Mouse (Mus musculus) MEL (cell line): ENCODE measurements around the gene Tgfbrap1. TPM values are rescaled to one million over a fixed set of nuclear protein-coding genes. Genes with fewer than 3 reads are reported as not detected.

Experiments used
- DNase-seq: peaks from one replicate; pipeline ENCODE4 v3.0.0; 2011; ENCODE audit warnings: low read depth, low spot score
- H3K27ac ChIP-seq: 2 replicates; pipeline ENCODE4 v1.5.1; 2012; ENCODE audit warnings: low read depth, mild to moderate bottlenecking, control low read depth, low read length, moderate library complexity; ENCODE audit not compliant: control insufficient read depth
- H3K27me3 ChIP-seq, 2 experiments: fragments of 150-350 bp in 1 of 2; sonication (generic) in 1 of 2; 2 replicates each; pipeline ENCODE4 v1.6.1; 2012; ENCODE audit warnings: low read length in 2 of 2, mild to moderate bottlenecking in 2 of 2, improper control_type of control experiment in 1 of 2, moderate library complexity in 1 of 2; ENCODE audit not compliant: insufficient read depth in 2 of 2, control insufficient read depth in 1 of 2
- H3K36me3 ChIP-seq, 2 experiments: 2 replicates each; pipeline ENCODE4 v1.6.1; 2012 to 2014; ENCODE audit warnings: low read length in 2 of 2, improper control_type of control experiment in 1 of 2, inconsistent platforms in 1 of 2, mild to moderate bottlenecking in 1 of 2; ENCODE audit not compliant: insufficient read depth in 2 of 2, control insufficient read depth in 1 of 2
- H3K4me1 ChIP-seq, 2 experiments: fragments of 150-350 bp in 1 of 2; sonication (generic) in 1 of 2; 2 replicates each; pipeline ENCODE4 v1.6.1; 2012; ENCODE audit warnings: low read length in 2 of 2, improper control_type of control experiment in 1 of 2, mild to moderate bottlenecking in 1 of 2; ENCODE audit not compliant: insufficient read depth in 2 of 2, control insufficient read depth in 1 of 2
- H3K4me3 ChIP-seq, 2 experiments: fragments of 150-350 bp in 1 of 2; sonication (generic) in 1 of 2; 2 replicates each; pipeline ENCODE4 v1.5.1; 2012; ENCODE audit warnings: low read depth in 2 of 2, low read length in 2 of 2, mild to moderate bottlenecking in 2 of 2, moderate library complexity in 2 of 2, control low read depth in 1 of 2, improper control_type of control experiment in 1 of 2; ENCODE audit not compliant: control insufficient read depth in 1 of 2, insufficient read depth in 1 of 2
- H3K79me2 ChIP-seq: 2 replicates; pipeline ENCODE4 v1.6.1; 2012; ENCODE audit warnings: mild to moderate bottlenecking, low read length, moderate library complexity; ENCODE audit not compliant: control insufficient read depth, poor library complexity, insufficient read depth
- H3K9ac ChIP-seq: 2 replicates; pipeline ENCODE4 v1.6.1; 2012; ENCODE audit warnings: low read depth, mild to moderate bottlenecking, control low read depth, low read length, moderate library complexity; ENCODE audit not compliant: control insufficient read depth, poor library complexity, severe bottlenecking
- H3K9me3 ChIP-seq: fragments of 150-350 bp; sonication (generic); replicated peaks from 2 replicates; pipeline ENCODE4 v1.6.1; 2012; ENCODE audit warnings: mild to moderate bottlenecking, low read length, improper control_type of control experiment, moderate library complexity; ENCODE audit not compliant: insufficient read depth
- CHD1 ChIP-seq: IDR thresholded peaks from 2 replicates; pipeline ENCODE4 v1.6.1; 2012; ENCODE audit warnings: low read depth, mild to moderate bottlenecking, inconsistent platforms, low read length, improper control_type of control experiment
- ELF1 ChIP-seq: IDR thresholded peaks from 2 replicates; pipeline ENCODE4 v1.6.1; 2014; ENCODE audit warnings: low read depth, mild to moderate bottlenecking, inconsistent platforms, low read length, improper control_type of control experiment, moderate library complexity
- EP300 ChIP-seq, 2 experiments: IDR thresholded peaks; 2 replicates each; pipeline ENCODE4 v1.6.1; 2011; ENCODE audit warnings: improper control_type of control experiment in 2 of 2, low read length in 2 of 2, low read depth in 1 of 2, mild to moderate bottlenecking in 1 of 2
- ETS1 ChIP-seq: IDR thresholded peaks from 2 replicates; pipeline ENCODE4 v1.6.1; 2012; ENCODE audit warnings: low read depth, mild to moderate bottlenecking, inconsistent platforms, low read length, improper control_type of control experiment, moderate library complexity
- GATA1 ChIP-seq: IDR thresholded peaks from 2 replicates; pipeline ENCODE4 v1.6.1; 2011; ENCODE audit warnings: low read depth, low read length, improper control_type of control experiment
- HCFC1 ChIP-seq: IDR thresholded peaks from 2 replicates; pipeline ENCODE4 v1.6.1; 2012; ENCODE audit warnings: low read depth, mild to moderate bottlenecking, inconsistent platforms, low read length, improper control_type of control experiment, moderate library complexity
- KAT2A ChIP-seq: conservative IDR thresholded peaks from 2 replicates; pipeline ENCODE4 v1.6.1; 2012; ENCODE audit warnings: low read depth, low read length, improper control_type of control experiment, inconsistent platforms
- MAX ChIP-seq: IDR thresholded peaks from 2 replicates; pipeline ENCODE4 v1.6.1; 2011; ENCODE audit warnings: low read length, improper control_type of control experiment
- MEF2A ChIP-seq: IDR thresholded peaks from 2 replicates; pipeline ENCODE4 v1.6.1; 2014; ENCODE audit warnings: low read depth, mild to moderate bottlenecking, inconsistent platforms, low read length, improper control_type of control experiment; ENCODE audit not compliant: poor library complexity, insufficient replicate concordance, severe bottlenecking; ENCODE audit errors: extremely low read depth
- MYB ChIP-seq: IDR thresholded peaks from 2 replicates; pipeline ENCODE4 v1.6.1; 2011; ENCODE audit warnings: mild to moderate bottlenecking, low read depth, low read length, improper control_type of control experiment
- MYC ChIP-seq: IDR thresholded peaks from 2 replicates; pipeline ENCODE4 v1.6.1; 2011; ENCODE audit warnings: low read depth, mild to moderate bottlenecking, low read length, improper control_type of control experiment, moderate library complexity
- NELFE ChIP-seq: IDR thresholded peaks from 2 replicates; pipeline ENCODE4 v1.6.1; 2011; ENCODE audit warnings: low read depth, low read length, improper control_type of control experiment
- POLR2A ChIP-seq, 2 experiments: IDR thresholded peaks; 2 replicates each; pipeline ENCODE4 v1.6.1; 2011 to 2012; ENCODE audit warnings: low read length in 2 of 2, mild to moderate bottlenecking in 2 of 2, control low read depth in 1 of 2, improper control_type of control experiment in 1 of 2, low read depth in 1 of 2, moderate library complexity in 1 of 2; ENCODE audit not compliant: control insufficient read depth in 1 of 2, insufficient read depth in 1 of 2, poor library complexity in 1 of 2
- RCOR1 ChIP-seq: IDR thresholded peaks from 2 replicates; pipeline ENCODE4 v1.6.1; 2012; ENCODE audit warnings: low read depth, mild to moderate bottlenecking, inconsistent platforms, low read length, improper control_type of control experiment
- SMC3 ChIP-seq: IDR thresholded peaks from 2 replicates; pipeline ENCODE4 v1.6.1; 2011; ENCODE audit warnings: low read depth, low read length, improper control_type of control experiment
- TAL1 ChIP-seq: IDR thresholded peaks from 2 replicates; pipeline ENCODE4 v1.6.1; 2012; ENCODE audit warnings: mild to moderate bottlenecking, inconsistent platforms, low read length, moderate library complexity, mixed read lengths
- TBP ChIP-seq: IDR thresholded peaks from 2 replicates; pipeline ENCODE4 v1.8.0; 2011; ENCODE audit warnings: low read depth, low read length, improper control_type of control experiment
- USF1 ChIP-seq: IDR thresholded peaks from 2 replicates; pipeline ENCODE4 v1.6.1; 2014; ENCODE audit warnings: low read depth, mild to moderate bottlenecking, inconsistent platforms, low read length, improper control_type of control experiment, moderate library complexity
- ZC3H11A ChIP-seq: IDR thresholded peaks from 2 replicates; pipeline ENCODE4 v1.6.1; 2012; ENCODE audit warnings: low read depth, mild to moderate bottlenecking, inconsistent platforms, low read length, improper control_type of control experiment
- ZKSCAN1 ChIP-seq: IDR thresholded peaks from 2 replicates; pipeline ENCODE4 v1.6.1; 2012; ENCODE audit warnings: low read depth, mild to moderate bottlenecking, inconsistent platforms, low read length, improper control_type of control experiment, moderate library complexity
- ZNF384 ChIP-seq: IDR thresholded peaks from 2 replicates; pipeline ENCODE4 v1.6.1; 2012; ENCODE audit warnings: low read depth, mild to moderate bottlenecking, inconsistent platforms, low read length, improper control_type of control experiment
- polyA plus RNA-seq, 2 experiments: library from polyadenylated mRNA; stranded (reverse) in 1 of 2; unstranded in 1 of 2; fragments of >175 nt in 1 of 2; fragments of >200 nt in 1 of 2; gene quantifications; 2 replicates each; pipeline versions ENCODE4 v1.2.1 to v1.2.4; 2012; ENCODE audit warnings: low replicate concordance in 2 of 2, low read depth in 1 of 2; ENCODE audit not compliant: insufficient read length in 2 of 2, insufficient read depth in 1 of 2, missing spikeins in 1 of 2
- total RNA-seq: library from RNA; depleted of rRNA; stranded (reverse); fragments of 300-350 nt; gene quantifications from 2 replicates; pipeline ENCODE4 v1.2.3, GENCODE M21; 2012

Tgfbrap1 gene
- total and polyA plus RNA-seq, 3 experiments = 9.2 to 17.6 TPM; not detected in 1

GRCm38 (mm10) chr1:43127820-43128610 is 29.6 kb upstream of the Tgfbrap1 start:
- Histone ChIP-seq H3K27ac (no peak overlapping the region), H3K36me3 (no peaks in the 10 kb centered on the region)
- DNase-seq = no peak

DNA sequence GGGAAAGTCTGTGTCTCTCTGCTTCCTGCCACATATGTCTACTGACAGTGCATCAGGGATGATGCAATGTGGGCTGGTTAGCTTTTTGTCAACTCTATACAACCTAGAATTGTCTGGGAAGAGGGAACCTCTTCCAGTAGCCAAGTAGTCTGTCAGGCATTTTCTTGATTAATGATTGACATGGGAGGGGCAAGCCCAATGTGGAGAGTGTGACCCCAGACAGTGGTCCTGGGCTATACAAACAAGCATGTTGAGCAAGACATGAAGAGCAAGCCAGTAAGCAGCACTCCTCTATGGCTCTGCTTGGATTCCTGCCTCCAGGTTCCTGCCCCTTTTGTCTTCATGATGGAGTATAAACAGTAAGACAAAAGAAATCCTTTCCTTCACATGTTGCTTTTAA is 28.8 kb upstream of the Tgfbrap1 start:
- Histone ChIP-seq H3K4me1 (no peaks in the 10 kb centered on the region), H3K27ac (no peak overlapping the region), H3K9ac (no peak overlapping the region), H3K4me3 (no peak overlapping the region), H3K36me3 (no peaks in the 10 kb centered on the region), H3K27me3 (peaks cover 0 to 3% of the 10 kb centered on the region in 2 experiments; a peak in 2 of 4 replicates), H3K9me3 (no peaks in the 10 kb centered on the region), H3K79me2 (no peaks in the 10 kb centered on the region)
- TF ChIP-seq GATA1 (no peak), RCOR1 (no peak), EP300 (IDR thresholded peaks at IDR 0.05; ENCODE audit: low read depth in 1 of 2, low read length in 2 of 2) (no peak), POLR2A (IDR thresholded peaks at IDR 0.05; ENCODE audit: control insufficient read depth in 1 of 2, insufficient read depth in 1 of 2, low read depth in 1 of 2, low read length in 2 of 2, poor library complexity in 1 of 2) (no peak), USF1 (no peak), TBP (no peak), ZC3H11A (no peak), MYC (no peak), ETS1 (no peak), NELFE (no peak), ZKSCAN1 (no peak), MAX (no peak), TAL1 (no peak), KAT2A (no peak), ZNF384 (no peak), MEF2A (no peak), SMC3 (no peak), ELF1 (no peak)
- no peak for DNase-seq

More at GRCm38 (mm10) chr1:43127820-43128610, 29.6 kb upstream of the Tgfbrap1 start:
- no peak overlapping the region for H3K4me3 ChIP-seq
- TF ChIP-seq HCFC1 (no peak), MAX (no peak), CHD1 (no peak), ETS1 (no peak), MYB (no peak), NELFE (no peak)
- TF ChIP-seq, all 39 proteins: peak for 0
- H3K79me2 ChIP-seq = no peaks in the 10 kb centered on the region
- no peak overlapping the region for H3K9ac ChIP-seq
- no peaks in the 10 kb centered on the region for H3K9me3 ChIP-seq
- no peaks in the 10 kb centered on the region for H3K4me1 ChIP-seq
- H3K27me3 ChIP-seq = peaks cover 0 to 3% of the 10 kb centered on the region in 2 experiments; a peak in 2 of 4 replicates
